Mouse (Mus musculus): ENCODE measurements around the gene Lrrc29.

Lrrc29 gene

GRCm38 (mm10) chr8:105291802-105292201 lies 34.3 kb downstream of the Lrrc29 start:
- in situ Hi-C loops (cut with MboI, MseI), result loop anchor here in 1 of 2 experiments (5.0 kb wide), 1 partner anchor 55 kb away; the partner anchor contains the start of genes Fhod1 and Slc9a5

GRCm38 (mm10) chr8:105291364-105291763 lies 34.7 kb downstream of the Lrrc29 start:
- in situ Hi-C loops (cut with MboI, MseI), result loop anchor here in 1 of 2 experiments (5.0 kb wide), 1 partner anchor 56 kb away; the partner anchor contains the start of genes Fhod1 and Slc9a5

- in situ Hi-C loops (cut with MboI, MseI), result loop anchor here in 1 of 2 experiments (5.0 kb wide), 1 partner anchor 57 kb away; the partner anchor contains the start of genes Fhod1 and Slc9a5
Measured at GRCm38 (mm10) chr8:105290554-105291314, 35.3 kb downstream of the Lrrc29 start.

- in situ Hi-C loops (cut with MboI, MseI), result loop anchor here in 1 of 2 experiments (5.0 kb wide), 1 partner anchor 57 kb away; the partner anchor contains the start of genes Fhod1 and Slc9a5
Measured at GRCm38 (mm10) chr8:105289805-105290460, 36.1 kb downstream of the Lrrc29 start, which contains the start of gene 4931428F04Rik. Gene 4931428F04Rik, minus strand, starts transcription at chr8:105289864.

- in situ Hi-C loops (cut with MboI, MseI), result no loop called here
Measured at GRCm38 (mm10) chr8:105288958-105289732, 36.9 kb downstream of the Lrrc29 start.

GRCm38 (mm10) chr8:105288231-105288630 lies 37.8 kb downstream of the Lrrc29 start:
- in situ Hi-C loops (cut with MboI, MseI), result no loop called here

- in situ Hi-C loops (cut with MboI, MseI), result no loop called here
Measured at GRCm38 (mm10) chr8:105286907-105287306, 39.2 kb downstream of the Lrrc29 start.

- in situ Hi-C loops (cut with MboI, MseI), result no loop called here
Measured at GRCm38 (mm10) chr8:105285514-105285913, 40.6 kb downstream of the Lrrc29 start.

GRCm38 (mm10) chr8:105283074-105283473 lies 43.0 kb downstream of the Lrrc29 start:
- in situ Hi-C loops (cut with MboI, MseI), result no loop called here

GRCm38 (mm10) chr8:105282239-105282638 lies 43.8 kb downstream of the Lrrc29 start:
- in situ Hi-C loops (cut with MboI, MseI), result no loop called here

GRCm38 (mm10) chr8:105281821-105282220 lies 44.3 kb downstream of the Lrrc29 start:
- in situ Hi-C loops (cut with MboI, MseI), result no loop called here

- in situ Hi-C loops (cut with MboI, MseI), result no loop called here
Measured at GRCm38 (mm10) chr8:105280567-105280966, 45.5 kb downstream of the Lrrc29 start.

- in situ Hi-C loops (cut with MboI, MseI), result no loop called here
Measured at GRCm38 (mm10) chr8:105278911-105279334, 47.2 kb downstream of the Lrrc29 start.

GRCm38 (mm10) chr8:105276292-105277120 lies 49.6 kb downstream of the Lrrc29 start:
- in situ Hi-C loops (cut with MboI, MseI), result no loop called here

GRCm38 (mm10) chr8:105275840-105276239 lies 50.2 kb downstream of the Lrrc29 start, which contains the start of gene Nol3:
Gene Nol3, plus strand, starts transcription at chr8:105276140.
- in situ Hi-C loops (cut with MboI, MseI), result no loop called here

GRCm38 (mm10) chr8:105275387-105275786 lies 50.7 kb downstream of the Lrrc29 start:
- in situ Hi-C loops (cut with MboI, MseI), result no loop called here

GRCm38 (mm10) chr8:105270916-105271186 lies 55.2 kb downstream of the Lrrc29 start:
- in situ Hi-C loops (cut with MboI, MseI), result loop anchor here in 1 of 2 experiments (5.0 kb wide), 1 partner anchor 639 kb away; the partner anchor contains the start of gene Rrad

- in situ Hi-C loops (cut with MboI, MseI), result loop anchor here in 1 of 2 experiments (5.0 kb wide), 1 partner anchor 638 kb away; the partner anchor contains the start of gene Rrad
Measured at GRCm38 (mm10) chr8:105270101-105270915, 55.8 kb downstream of the Lrrc29 start.

GRCm38 (mm10) chr8:105269461-105269947 lies 56.6 kb downstream of the Lrrc29 start, which contains the start of gene Hsf4:
Gene Hsf4, plus strand, starts transcription at chr8:105269801.
- in situ Hi-C loops (cut with MboI, MseI), result no loop called here

- in situ Hi-C loops (cut with MboI, MseI), result no loop called here
Measured at GRCm38 (mm10) chr8:105269075-105269458, 57.0 kb downstream of the Lrrc29 start.
